Mouse (Mus musculus) lung, adult 2 months (tissue): ENCODE measurements at regions not wholly inside any gene's neighbourhood (a gene's known extent, or its start where the extent isn't known, plus 50 kb on each side); places are given as distances from the start of the nearest gene placed in this dataset.

ENCODE experiments used
- CTCF ChIP-seq: fragments of 200-500 bp; IDR thresholded peaks from 2 replicates; pipeline ENCODE4 v1.5.1; 2011; ENCODE audit warnings: mild to moderate bottlenecking, low read length, control low read depth; ENCODE audit not compliant: insufficient read depth
- POLR2A ChIP-seq: fragments of 200-500 bp; IDR thresholded peaks from 2 replicates; pipeline ENCODE4 v1.6.1; 2011; ENCODE audit warnings: low read depth, mild to moderate bottlenecking, control low read depth, low read length, borderline replicate concordance; ENCODE audit errors: extremely low read depth

DNA sequence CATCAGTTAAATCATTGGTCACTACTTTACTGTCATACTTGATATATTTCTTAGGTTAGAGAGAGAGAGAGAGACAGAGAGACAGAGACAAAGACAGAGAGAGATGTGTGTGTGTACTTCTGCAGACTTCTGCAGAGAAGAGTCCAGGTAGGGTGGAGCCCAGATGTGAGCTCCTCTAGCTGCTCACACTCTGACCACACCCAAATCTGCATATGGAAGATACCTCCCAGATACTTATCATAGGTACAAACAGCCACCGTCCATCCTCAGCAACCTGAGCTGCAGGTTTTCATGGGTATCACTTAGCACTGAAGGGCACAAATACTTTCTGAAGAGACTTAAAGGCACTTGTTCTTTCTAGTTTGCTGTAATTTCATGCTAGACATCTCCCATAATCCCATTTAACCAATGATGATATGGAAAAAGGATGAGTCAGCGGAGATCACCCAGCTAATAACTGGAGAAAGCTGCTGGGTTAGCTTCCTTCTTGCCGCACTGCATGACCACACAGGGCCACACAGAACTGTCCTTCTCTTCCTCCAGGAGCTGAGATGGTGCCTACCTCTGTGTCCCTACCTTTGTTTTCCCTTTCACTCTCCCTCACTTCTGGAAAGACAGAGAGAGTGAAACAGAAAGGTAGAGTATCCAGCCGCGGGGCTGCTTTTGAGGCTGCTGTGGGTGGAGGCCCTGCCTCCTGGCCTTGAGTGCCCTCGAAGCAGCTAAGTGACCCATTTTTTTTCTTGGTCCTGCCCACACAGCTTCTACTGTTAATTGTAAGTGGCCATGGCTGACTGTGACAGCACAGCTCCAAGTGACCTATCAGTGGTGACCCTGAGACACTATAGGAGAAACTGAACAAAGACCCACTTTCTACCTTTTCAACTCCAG lies 214.5 kb upstream of the Ankrd55 start:
- TF ChIP-seq POLR2A (no peak), CTCF (no peak)
